Mouse (Mus musculus) G1E-ER4 (cell line): ENCODE results near the gene Tha1. TPM values are rescaled to one million over a fixed set of nuclear protein-coding genes. Genes with fewer than 3 reads are reported as not detected.

Experiments
- GATA1 ChIP-seq: IDR thresholded peaks from one replicate; pipeline ENCODE4 v1.8.0; 2012; ENCODE audit warnings: low read length, inconsistent platforms
- polyA plus RNA-seq: library from polyadenylated mRNA; stranded (reverse); fragments of >175 nt; gene quantifications from 2 replicates; pipeline ENCODE4 v1.2.3, GENCODE M21; 2012

The Tha1 gene
- polyA plus RNA-seq, 1 experiment, result not detected

GRCm38 (mm10) chr11:117845651-117846050, 27.6 kb downstream of the Tha1 start:
- no peak for TF ChIP-seq GATA1

GRCm38 (mm10) chr11:117844997-117845396, 28.3 kb downstream of the Tha1 start:
- TF ChIP-seq GATA1, result no peak

GRCm38 (mm10) chr11:117843434-117843833, 29.8 kb downstream of the Tha1 start:
- TF ChIP-seq GATA1, result no peak

- no peak for TF ChIP-seq GATA1
Observed at GRCm38 (mm10) chr11:117840910-117841309, 32.4 kb downstream of the Tha1 start.

- no peak for TF ChIP-seq GATA1
Observed at GRCm38 (mm10) chr11:117839021-117839420, 34.3 kb downstream of the Tha1 start.

- TF ChIP-seq GATA1, result no peak
Observed at GRCm38 (mm10) chr11:117838572-117838971, 34.7 kb downstream of the Tha1 start.

GRCm38 (mm10) chr11:117836306-117836705, 37.0 kb downstream of the Tha1 start:
- TF ChIP-seq GATA1, result no peak

GRCm38 (mm10) chr11:117834086-117834485, 39.2 kb downstream of the Tha1 start:
- no peak for TF ChIP-seq GATA1

- peak; percentile 9 for TF ChIP-seq GATA1
Observed at GRCm38 (mm10) chr11:117832086-117832969, 41.0 kb downstream of the Tha1 start.

- no peak for TF ChIP-seq GATA1
Observed at GRCm38 (mm10) chr11:117830401-117830800, 42.9 kb downstream of the Tha1 start.

- no peak for TF ChIP-seq GATA1
Observed at GRCm38 (mm10) chr11:117829671-117830215, 43.5 kb downstream of the Tha1 start.

- TF ChIP-seq GATA1, result peak; percentile 52
Observed at GRCm38 (mm10) chr11:117828888-117829604, 44.2 kb downstream of the Tha1 start.

GRCm38 (mm10) chr11:117828149-117828887, 45.0 kb downstream of the Tha1 start:
- no peak for TF ChIP-seq GATA1

- TF ChIP-seq GATA1, result no peak
Observed at GRCm38 (mm10) chr11:117827386-117827785, 45.9 kb downstream of the Tha1 start.

GRCm38 (mm10) chr11:117826916-117827315, 46.4 kb downstream of the Tha1 start:
- TF ChIP-seq GATA1, result no peak
